Mouse (Mus musculus) adrenal gland, adult 8-10 months (tissue): ENCODE results near the gene Stradb. TPM values are rescaled to one million over a fixed set of nuclear protein-coding genes. Genes with fewer than 3 reads are reported as not detected.

Experiments
- DNase-seq: peaks from one replicate; pipeline ENCODE4 v3.0.0; 2022
- total RNA-seq, 4 experiments: library from RNA; stranded (reverse); gene quantifications; 2 replicates each; pipeline ENCODE4 v1.2.4; 2022

Gene Stradb
- total RNA-seq, 4 experiments from 2014 or later = 25.7 to 39.8 (median 34.8) TPM

DNA sequence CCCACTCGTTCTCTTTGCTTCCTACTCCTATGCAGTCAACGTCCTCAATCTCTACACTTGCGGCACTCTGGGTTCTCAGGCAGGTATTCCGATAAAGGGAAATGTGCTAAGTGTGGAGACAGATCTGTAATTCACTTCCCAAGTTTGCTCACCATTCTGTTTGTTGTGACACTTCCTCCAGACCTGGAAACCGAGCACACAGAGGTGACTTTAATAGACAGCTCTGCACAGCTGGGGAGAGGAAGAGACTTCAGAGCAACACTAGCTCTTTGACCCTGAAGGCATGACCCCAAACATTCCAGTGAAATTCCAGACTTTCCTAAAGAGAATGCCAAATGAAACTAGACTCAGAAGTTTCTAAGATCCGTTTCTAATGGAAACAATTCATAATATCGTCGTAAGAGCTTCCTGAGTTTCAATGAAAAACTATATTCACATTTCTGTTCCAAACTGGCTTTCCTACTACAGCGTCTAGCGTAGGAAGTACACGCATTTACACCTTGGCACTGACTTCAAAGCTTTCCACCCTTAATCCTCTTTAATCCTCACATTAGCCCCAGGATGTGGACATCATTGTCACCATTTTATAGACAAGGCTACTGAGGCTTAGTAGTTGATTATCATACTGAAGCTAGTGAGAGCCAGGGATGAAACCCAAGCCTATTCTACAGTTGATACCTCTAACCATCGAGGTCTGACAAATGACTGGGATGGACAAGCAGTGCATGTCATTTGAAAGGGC is 12.0 kb upstream of the Stradb start:
- DNase-seq = no peak

DNA sequence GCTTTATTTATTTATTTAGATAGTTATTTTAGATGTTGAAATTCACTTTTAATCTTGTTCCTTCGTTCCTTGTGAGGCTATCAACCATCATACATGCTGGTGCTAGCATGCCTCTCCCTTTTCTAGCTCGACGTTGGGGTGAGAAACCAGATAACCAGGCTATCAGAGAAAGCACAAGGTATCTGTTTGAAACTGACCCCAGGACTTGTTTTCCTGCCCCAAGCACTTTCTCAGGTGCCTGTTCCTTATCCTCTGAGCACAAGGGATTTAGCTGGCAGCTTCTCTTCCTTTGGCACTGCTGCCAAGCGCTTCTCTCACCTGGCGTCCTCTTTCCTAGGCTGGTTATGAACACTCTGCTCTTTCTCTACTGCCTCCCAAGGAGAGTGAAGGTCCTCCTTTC is 10.9 kb upstream of the Stradb start:
- DNase-seq = no peak

- no peak for DNase-seq
Measured at GRCm38 (mm10) chr1:58962865-58963264, 10.5 kb upstream of the Stradb start.

DNA sequence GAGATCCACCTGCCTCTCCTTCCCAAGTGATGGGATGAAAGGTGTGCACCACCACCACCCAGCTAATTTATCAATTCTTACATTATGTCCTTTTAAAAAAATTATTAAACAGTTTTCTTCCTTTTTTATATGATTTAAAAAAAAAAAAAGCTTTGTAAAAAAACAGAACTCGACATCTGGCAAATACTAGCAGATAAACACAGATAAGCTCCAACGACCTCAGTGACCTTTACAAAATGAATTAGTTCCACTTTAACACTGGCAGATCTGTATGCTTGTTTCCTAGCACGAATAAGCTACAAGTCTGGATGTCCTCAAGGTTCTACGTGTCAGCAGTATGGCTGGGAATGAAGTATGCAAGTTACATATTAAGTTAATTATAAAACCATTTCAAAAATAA is 5.8 kb upstream of the Stradb start:
- no peak for DNase-seq

GRCm38 (mm10) chr1:58970054-58970453 is 3.3 kb upstream of the Stradb start:
- no peak for DNase-seq

- no peak for DNase-seq
Measured at GRCm38 (mm10) chr1:58971097-58971496, 2.2 kb upstream of the Stradb start.

DNA sequence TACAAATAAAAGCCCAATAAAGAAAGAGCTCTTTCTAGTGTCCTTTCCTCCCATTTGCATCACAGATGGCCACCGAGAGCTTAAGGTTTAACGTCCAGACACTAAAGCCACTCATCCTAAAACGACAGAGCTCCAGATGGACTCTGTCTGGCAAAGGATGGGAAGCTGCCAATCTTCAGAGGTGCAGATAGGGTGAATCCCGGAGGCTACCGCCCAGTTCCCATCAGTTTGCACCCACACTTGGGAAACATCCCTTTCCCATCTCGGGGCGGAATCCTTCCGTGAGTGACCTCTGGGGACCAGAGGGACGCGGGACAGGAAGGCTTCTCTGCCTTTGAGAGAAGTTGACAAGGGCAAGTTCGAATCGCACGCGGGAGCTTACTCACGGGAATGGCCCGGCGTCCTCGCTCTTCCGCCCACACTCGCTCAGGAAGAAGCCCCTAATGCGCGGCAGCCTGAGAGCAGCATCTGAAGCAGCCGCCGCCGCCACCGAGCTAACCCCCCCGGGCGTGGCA is 414 bp upstream of the Stradb start:
- DNase-seq = no peak

GRCm38 (mm10) chr1:58982276-58982675 is 9.0 kb downstream of the Stradb start:
- DNase-seq = no peak

- DNase-seq = no peak
Measured at GRCm38 (mm10) chr1:58984586-58984985, 11.3 kb downstream of the Stradb start.

DNA sequence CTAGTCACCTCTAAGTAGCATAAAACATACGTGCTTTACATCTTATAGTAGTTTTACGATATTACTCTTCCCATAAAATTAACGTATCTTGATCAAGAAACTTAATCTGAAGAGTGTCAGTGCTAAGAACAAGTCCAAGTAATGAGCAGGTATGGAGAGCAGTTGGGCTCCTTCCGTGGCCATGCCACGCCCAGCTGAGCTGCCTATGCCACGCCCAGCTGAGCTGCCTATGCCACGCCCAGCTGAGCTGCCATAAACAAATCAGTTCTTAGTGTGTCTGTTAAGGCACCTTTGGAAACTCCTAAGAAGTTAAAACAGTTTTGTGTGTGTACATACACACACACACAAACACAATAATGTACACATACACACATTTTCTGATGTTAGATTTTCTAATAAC is 19.8 kb downstream of the Stradb start:
- no peak for DNase-seq

- no peak for DNase-seq
Measured at GRCm38 (mm10) chr1:58993723-58994122, 20.4 kb downstream of the Stradb start.

GRCm38 (mm10) chr1:58995313-58995712 is 22.0 kb downstream of the Stradb start:
- DNase-seq = no peak

GRCm38 (mm10) chr1:59009250-59009649 is 35.9 kb downstream of the Stradb start:
- DNase-seq = no peak

DNA sequence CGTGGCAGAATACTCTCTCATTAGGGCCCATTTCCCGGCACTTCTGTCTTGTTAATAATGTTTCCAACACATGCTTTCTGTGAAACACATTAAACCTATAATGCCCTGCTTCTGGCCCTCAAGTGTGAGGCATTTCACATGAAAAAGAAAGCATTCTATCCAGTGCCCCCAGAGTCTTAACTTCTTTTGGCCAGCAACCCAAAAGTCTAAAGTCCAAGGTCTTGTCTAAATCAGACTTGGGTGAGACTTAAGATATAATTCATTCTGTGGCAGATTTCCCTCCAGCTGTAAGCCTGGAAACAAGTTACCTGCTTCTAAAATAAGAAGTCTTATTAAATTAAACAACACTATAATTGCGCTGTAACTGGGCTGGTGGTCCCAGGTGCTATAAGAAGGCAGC is 48.2 kb downstream of the Stradb start:
- no peak for DNase-seq

DNA sequence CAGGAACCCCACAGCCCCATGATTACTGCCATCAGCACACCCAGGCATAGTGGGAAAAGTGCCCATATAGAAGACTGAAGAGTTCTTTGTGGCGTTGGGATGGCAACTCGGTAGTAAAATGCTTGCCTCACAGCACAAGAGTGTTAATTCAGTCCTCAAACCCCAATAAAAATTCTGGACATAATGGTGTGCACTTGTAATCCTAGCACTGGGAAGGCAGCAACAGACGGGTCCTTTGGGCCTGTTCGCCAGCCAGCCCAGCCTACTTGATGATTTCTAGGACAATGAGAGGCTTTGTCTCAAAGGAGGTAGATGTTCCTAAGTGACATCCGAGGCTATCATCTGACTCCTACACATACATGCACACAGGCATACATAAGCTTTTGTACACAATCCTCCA is 64.4 kb downstream of the Stradb start:
- DNase-seq = no peak

Other genes with a start within 250 kb of the Stradb start
- gene Casp8, start 178.1 kb upstream of the Stradb start, total RNA-seq = 10 to 100 TPM; 20.2 to 29.9 (median 22.8) TPM
- gene Trak2, start 92 bp upstream of the Stradb start, total RNA-seq = 10 to 100 TPM; 53.2 to 85.3 (median 66.5) TPM
- gene C2cd6, start 121.4 kb downstream of the Stradb start, total RNA-seq = not detected
- gene Tmem237, start 146.9 kb downstream of the Stradb start, total RNA-seq = 10 to 100 TPM; 19.4 to 32.7 (median 26.3) TPM
- under 1 TPM in 3 of 4 experiments, not detected in 1; 0.15 to 0.38 (median 0.24) TPM for gene Mpp4, start 189.9 kb downstream of the Stradb start, total RNA-seq